Mouse (Mus musculus) G1E (cell line): ENCODE data around the gene H1fnt.

Experiments
- CTCF ChIP-seq: IDR thresholded peaks from 2 replicates; pipeline ENCODE4 v1.5.1; 2012; ENCODE audit warnings: low read depth, low read length, inconsistent platforms, mixed read lengths
- TAL1 ChIP-seq: conservative IDR thresholded peaks from 2 replicates; pipeline ENCODE4 v1.6.1; 2012; ENCODE audit warnings: low read depth, low read length, inconsistent platforms, mixed read lengths

- TF ChIP-seq CTCF, result no peak
- TF ChIP-seq TAL1, result no peak
Measured at GRCm38 (mm10) chr15:98235442-98235841, 21.7 kb downstream of the H1fnt start.
